ENCODE assay signal across 24 mouse cellular contexts in the genomic region with DNA sequence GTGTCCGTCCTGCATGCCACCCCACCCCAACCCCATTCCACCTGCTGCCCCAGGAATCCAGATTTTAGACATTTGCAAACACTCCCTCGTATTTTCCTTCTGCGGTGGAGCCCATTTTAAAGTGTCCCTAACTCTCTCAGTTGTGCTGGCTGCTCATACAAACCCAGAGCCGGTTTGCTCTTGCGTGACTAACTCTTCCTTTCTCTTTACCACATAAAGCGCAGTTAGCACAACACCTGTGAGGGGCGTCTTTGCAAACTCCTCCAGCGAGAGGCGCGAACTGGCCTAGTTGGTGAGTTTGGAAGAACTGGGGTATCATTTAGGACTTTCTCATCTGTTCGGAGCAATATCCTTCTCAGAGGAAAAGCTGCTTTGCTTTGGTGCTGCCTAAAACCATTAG. TPM values are rescaled to one million over a fixed set of nuclear protein-coding genes. Genes with fewer than 3 reads are reported as not detected.
DNase-seq lines count a peak whose midpoint lies in the region; TF ChIP-seq lines count a peak whose summit lies in the region.
"Had no signal": no experiment of that assay in that cellular context is flagged by ENCODE, and none has a peak within 500 bp of the region (broad histone marks: within the 10 kb centered on the region; RNA-seq: fewer than 3 reads in every experiment).

No protein-coding gene starts in this region.

- peak overlapping the region; percentile 40; the same call in 1 of the 2 replicates for H3K27ac ChIP-seq in CH12.LX (ENCODE audit: insufficient read depth, low read depth)
- 0 out of 2 replicates have a peak overlapping the region, but pooled peaks have one; percentile 25 for H3K27ac ChIP-seq in cortical plate, adult 2 months (ENCODE audit: insufficient read depth, low read length)
- no peak overlapping the region for H3K27ac ChIP-seq in limb, embryonic 10.5 days
- H3K27ac ChIP-seq: forebrain, embryonic 10.5 days; forebrain, embryonic 13.5 days; heart, adult 2 months; heart, embryonic 10.5 days; heart, embryonic 13.5 days; hindbrain, embryonic 12.5 days; hindbrain, embryonic 15.5 days had no signal

- H3K36me3 ChIP-seq in CH12.LX (replicated peaks in 1 of 2; ENCODE audit: control insufficient read depth in 1 of 2, insufficient read depth in 1 of 2, low read length in 1 of 2): no peaks in the 10 kb centered on the region
- no peaks in the 10 kb centered on the region for H3K36me3 ChIP-seq in limb, embryonic 10.5 days
- H3K36me3 ChIP-seq: forebrain, embryonic 10.5 days; G1E; heart, embryonic 10.5 days; heart, embryonic 13.5 days; hindbrain, embryonic 12.5 days; hindbrain, embryonic 15.5 days had no signal

- peak overlapping the region; percentile 88 for H3K4me2 ChIP-seq in CH12.LX (ENCODE audit: insufficient read depth, low read depth, poor library complexity, severe bottlenecking)
- H3K4me2 ChIP-seq: forebrain, embryonic 13.5 days; heart, embryonic 13.5 days; hindbrain, embryonic 12.5 days; hindbrain, embryonic 15.5 days had no signal

- TF ChIP-seq EP300 in CH12.LX (IDR thresholded peaks at IDR 0.05; ENCODE audit: low read length): no peak

- no peak for TF ChIP-seq POLR2A in CH12.LX (IDR thresholded peaks at IDR 0.05; ENCODE audit: low read depth, low read length)
- no peak for TF ChIP-seq POLR2A in cortical plate, adult 2 months (IDR thresholded peaks at IDR 0.05; ENCODE audit: extremely low read depth, insufficient read depth, low read length)

- H3K27me3 ChIP-seq in CH12.LX (replicated peaks): no peaks in the 10 kb centered on the region
- no peaks in the 10 kb centered on the region for H3K27me3 ChIP-seq in limb, embryonic 10.5 days (ENCODE audit: low read depth, poor library complexity, severe bottlenecking)
- H3K27me3 ChIP-seq: forebrain, embryonic 13.5 days; heart, embryonic 13.5 days; hindbrain, embryonic 12.5 days; hindbrain, embryonic 15.5 days; Patski had no signal

- TF ChIP-seq RAD21 in CH12.LX (IDR thresholded peaks at IDR 0.05; ENCODE audit: low read depth, low read length): no peak

- dilution Hi-C loops in CH12.LX (cut with MboI; ENCODE audit: extremely low pct_ligation_motif_present, extremely low pct_unique_long_range_greater_than_20kb, low sequenced_read_pairs): no loop called here

- in situ Hi-C loops in CH12.LX (cut with MboI; ENCODE audit: low pct_ligation_motif_present, low pct_unique_long_range_greater_than_20kb, low sequenced_read_pairs): no loop called here

- H3K4me1 ChIP-seq in CH12.LX (ENCODE audit: control insufficient read depth in 1 of 2, insufficient read depth in 2 of 2): peaks cover 6 to 42% of the 10 kb centered on the region in 2 experiments
- H3K4me1 ChIP-seq in cortical plate, adult 2 months (ENCODE audit: control insufficient read depth, insufficient read depth, low read length): peaks cover 1% of the 10 kb centered on the region; the same call in 1 of the 2 replicates
- no peaks in the 10 kb centered on the region for H3K4me1 ChIP-seq in limb, embryonic 10.5 days
- H3K4me1 ChIP-seq: forebrain, embryonic 10.5 days; forebrain, embryonic 13.5 days; heart, embryonic 10.5 days; hindbrain, embryonic 12.5 days; hindbrain, embryonic 15.5 days had no signal

- peak overlapping the region in 2 of 3 experiments; percentile 2 to 33 for H3K4me3 ChIP-seq in CH12.LX (replicated peaks in 1 of 3; ENCODE audit: low read depth in 2 of 3, low read length in 2 of 3, poor library complexity in 1 of 3)
- no peak overlapping the region for H3K4me3 ChIP-seq in cortical plate, adult 2 months (ENCODE audit: insufficient read depth, low read length)
- H3K4me3 ChIP-seq in limb, embryonic 10.5 days: no peak overlapping the region
- H3K4me3 ChIP-seq: forebrain, embryonic 10.5 days; forebrain, embryonic 13.5 days; heart, adult 2 months; heart, embryonic 10.5 days; heart, embryonic 13.5 days; hindbrain, embryonic 12.5 days; hindbrain, embryonic 15.5 days had no signal

- H3K79me2 ChIP-seq in CH12.LX (replicated peaks; ENCODE audit: control insufficient read depth, extremely low read depth, insufficient read depth, poor library complexity, severe bottlenecking): no peaks in the 10 kb centered on the region

- TF ChIP-seq CTCF in CH12.LX (conservative IDR thresholded peaks at IDR 0.05 in 1 of 2, IDR thresholded peaks at IDR 0.05 in 1 of 2; ENCODE audit: low read depth in 2 of 2, low read length in 2 of 2): no peak
- no peak for TF ChIP-seq CTCF in cortical plate, adult 2 months (IDR thresholded peaks at IDR 0.05; ENCODE audit: extremely low read depth, insufficient read depth, low read length)

- H3K9me3 ChIP-seq in CH12.LX (replicated peaks; ENCODE audit: low read length): no peaks in the 10 kb centered on the region
- H3K9me3 ChIP-seq in limb, embryonic 10.5 days (replicated peaks): no peaks in the 10 kb centered on the region
- H3K9me3 ChIP-seq: forebrain, embryonic 10.5 days; forebrain, embryonic 13.5 days; G1E; heart, embryonic 10.5 days; heart, embryonic 13.5 days; hindbrain, embryonic 12.5 days; hindbrain, embryonic 15.5 days had no signal

- 94% methylated on average over 11 of the region's 11 CpGs for WGBS in limb, embryonic 10.5 days

- H3K9ac ChIP-seq in CH12.LX (ENCODE audit: insufficient read depth, low read depth): 0 out of 2 replicates have a peak overlapping the region, but pooled peaks have one; percentile 21
- H3K9ac ChIP-seq: forebrain, embryonic 13.5 days; heart, embryonic 13.5 days; hindbrain, embryonic 12.5 days; hindbrain, embryonic 15.5 days had no signal

- DNase-seq in heart, adult 11 months: peak; percentile 62
- no peak for DNase-seq in heart, postnatal 4 days
- DNase-seq in thymus, postnatal 25 days: peak; percentile 18
- DNase-seq in thymus, postnatal 36 days: no peak
- DNase-seq in CH12.LX (ENCODE audit: extremely low read depth): peak; percentile 60
- DNase-seq in limb, embryonic 10.5 days (ENCODE audit: low spot score): no peak
- DNase-seq: adrenal gland, postnatal 10 days; adrenal gland, postnatal 36 days; cerebellum, adult 11-12 months; cerebellum, adult 8-10 months; cerebellum, postnatal 10 days; cerebellum, postnatal 36 days; gastrocnemius, postnatal 25 days; heart, adult 2 months; heart, postnatal 14 days had no signal

TF ChIP-seq in CH12.LX, 34 proteins besides CTCF, POLR2A, EP300 and RAD21:
- TF ChIP-seq IRF4 (IDR thresholded peaks at IDR 0.05; ENCODE audit: low read depth, low read length) (peak; percentile 19; the same call in 1 of the 2 replicates), TCF12 (IDR thresholded peaks at IDR 0.05; ENCODE audit: low read depth, low read length) (0 out of 2 replicates have a peak, but pooled peaks have one; percentile 18), E2F4 (IDR thresholded peaks at IDR 0.05; ENCODE audit: insufficient replicate concordance, low read depth, low read length) (no peak)

RNA-seq across cellular contexts. Expression of gene Rad23b, which starts 21.4 kb away (rescaled TPM):
- total RNA-seq in heart, postnatal 4 days (2021): 100 to 1,000 TPM; 141 to 161 TPM
- total RNA-seq in CH12.LX (2012; rRNA removed): 188 and 190 TPM in 2 replicates
- 394 and 436 TPM in 2 replicates for total RNA-seq in CH12.LX (2014; rRNA removed)
- polyA plus RNA-seq in CH12.LX (2012; ENCODE audit: insufficient read length, low read depth): 268 and 350 TPM in 2 replicates
- 148 and 153 TPM in 2 replicates for polyA plus RNA-seq in cortical plate, adult 2 months (2012; rRNA removed)
- 87.3 and 88.1 TPM in 2 replicates for polyA plus RNA-seq in limb, embryonic 10.5 days (2016; fragmentation: Nextera tagmentation; extraction: Ambion mirVana)

Comparison
In these comparisons a context has a peak if more than half of its experiments do, and no peak if none do; other contexts are left out.
1. DNase-seq: peak in heart, adult 11 months (single experiment), thymus, postnatal 25 days (single experiment) and CH12.LX (single experiment); none in heart, postnatal 4 days (single experiment), thymus, postnatal 36 days (0 of 2) and limb, embryonic 10.5 days (single experiment).
2. H3K4me3 ChIP-seq: peak in CH12.LX (2 of 3); none in cortical plate, adult 2 months (single experiment) and limb, embryonic 10.5 days (single experiment).